Mouse (Mus musculus): Measurements from ENCODE around the gene Ugt1a2.

DNA sequence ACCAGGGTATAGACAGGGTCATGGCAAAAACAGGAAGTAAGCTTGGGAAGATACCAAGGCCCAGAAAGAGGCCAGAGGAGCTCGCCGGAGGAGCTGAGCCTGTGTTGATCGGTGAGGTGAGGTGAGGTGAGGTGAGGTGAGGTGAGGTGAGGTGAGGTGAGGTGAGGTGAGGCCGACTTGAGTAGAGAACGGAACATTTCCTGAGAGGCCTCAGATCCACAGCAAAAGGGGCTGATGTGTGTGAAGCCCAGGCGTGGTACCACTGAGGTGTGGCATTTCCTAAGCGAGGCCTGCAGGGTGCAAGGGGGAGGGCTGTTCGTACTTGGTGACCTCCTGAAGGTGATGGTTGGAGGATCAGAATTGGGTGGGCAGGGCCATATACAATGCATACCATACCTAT is 52.7 kb downstream of the Ugt1a2 start:
- no peak for TF ChIP-seq CTCF (IDR thresholded peaks at IDR 0.05)
- no peak for TF ChIP-seq EP300 (IDR thresholded peaks at IDR 0.05; ENCODE audit: insufficient read depth, low read depth, low read length)

Measured in heart, adult 2 months (tissue).